Mouse (Mus musculus) embryonic facial prominence, embryonic 12.5 days (tissue): ENCODE measurements around the gene Smad6. TPM values are rescaled to one million over a fixed set of nuclear protein-coding genes. Genes with fewer than 3 reads are reported as not detected.

Experiments used
- ATAC-seq: fragments of 200-750 bp; cut with Nextera tagmentation; 2 replicates; pipeline ENCODE4 v1.8.0; 2017; ENCODE audit not compliant: insufficient number of reproducible peaks, insufficient read depth, low FRiP score, low TSS enrichment
- H3K27ac ChIP-seq: fragments of 300-500 bp; sonication (generic); 2 replicates; pipeline ENCODE4 v1.5.1; 2016; ENCODE audit warnings: mild to moderate bottlenecking
- H3K27me3 ChIP-seq: fragments of 300-500 bp; sonication (generic); 2 replicates; pipeline ENCODE4 v1.6.1; 2016; ENCODE audit warnings: mild to moderate bottlenecking, moderate library complexity
- H3K36me3 ChIP-seq: fragments of 300-500 bp; sonication (generic); 2 replicates; pipeline ENCODE4 v1.6.1; 2016; ENCODE audit warnings: mild to moderate bottlenecking
- H3K4me1 ChIP-seq: fragments of 300-500 bp; sonication (generic); 2 replicates; pipeline ENCODE4 v1.6.1; 2016
- H3K4me2 ChIP-seq: fragments of 300-500 bp; sonication (generic); replicated peaks from 2 replicates; pipeline ENCODE4 v1.6.1; 2016; ENCODE audit warnings: mild to moderate bottlenecking, moderate library complexity
- H3K4me3 ChIP-seq: fragments of 300-500 bp; sonication (generic); 2 replicates; pipeline ENCODE4 v1.5.1; 2016; ENCODE audit warnings: mild to moderate bottlenecking
- H3K9ac ChIP-seq: fragments of 300-500 bp; sonication (generic); 2 replicates; pipeline ENCODE4 v1.6.1; 2016; ENCODE audit warnings: mild to moderate bottlenecking, moderate library complexity
- H3K9me3 ChIP-seq: fragments of 300-500 bp; sonication (generic); 2 replicates; pipeline ENCODE4 v1.6.1; 2016; ENCODE audit warnings: mild to moderate bottlenecking, moderate library complexity
- WGBS: fragments of 180-500 bp; shearing (Covaris S2); methylation state at CpG from one replicate; pipeline ENCODE4 v1.1.7; 2016; 5-methylcytosine and 5-hydroxymethylcytosine counted together
- polyA plus RNA-seq: library from polyadenylated mRNA; unstranded; fragments of >200 nt; fragmentation: Nextera tagmentation; extraction: Ambion mirVana; gene quantifications from 2 replicates; pipeline ENCODE4 v1.2.1, GENCODE M21; 2016

Smad6 gene
- polyA plus RNA-seq, 1 experiment from 2014 or later, result 25.4 TPM

DNA sequence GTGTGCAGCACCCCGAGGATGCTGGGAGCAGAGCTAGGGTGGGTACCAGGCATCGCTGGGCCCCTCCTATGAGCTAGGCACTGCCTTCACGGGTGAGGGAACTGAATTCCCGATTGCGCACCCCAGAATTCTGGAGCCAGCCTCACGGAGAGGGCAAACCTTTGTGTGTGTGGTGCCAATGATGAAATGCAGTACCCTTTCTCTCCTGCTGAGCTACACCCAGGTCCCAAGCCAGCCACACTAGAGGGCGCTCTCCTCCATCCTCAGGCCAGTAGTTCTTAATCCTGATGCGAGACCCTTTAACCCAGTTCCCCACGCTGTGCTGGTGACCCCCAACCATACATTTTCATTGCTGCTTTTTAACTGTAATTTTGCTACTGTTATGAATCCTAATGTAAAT, 65.8 kb downstream of the Smad6 start:
- no peaks in the 10 kb centered on the region for H3K27me3 ChIP-seq
- 24% methylated on average over 9 of the region's 9 CpGs for WGBS
- peaks cover 42% of the 10 kb centered on the region for H3K4me1 ChIP-seq
- H3K4me3 ChIP-seq, result no peak overlapping the region
- no peak for ATAC-seq
- no peaks in the 10 kb centered on the region for H3K9me3 ChIP-seq
- no peak overlapping the region for H3K27ac ChIP-seq
- H3K9ac ChIP-seq, result no peak overlapping the region
- H3K4me2 ChIP-seq, result no peak overlapping the region
- H3K36me3 ChIP-seq, result peaks cover 25% of the 10 kb centered on the region

DNA sequence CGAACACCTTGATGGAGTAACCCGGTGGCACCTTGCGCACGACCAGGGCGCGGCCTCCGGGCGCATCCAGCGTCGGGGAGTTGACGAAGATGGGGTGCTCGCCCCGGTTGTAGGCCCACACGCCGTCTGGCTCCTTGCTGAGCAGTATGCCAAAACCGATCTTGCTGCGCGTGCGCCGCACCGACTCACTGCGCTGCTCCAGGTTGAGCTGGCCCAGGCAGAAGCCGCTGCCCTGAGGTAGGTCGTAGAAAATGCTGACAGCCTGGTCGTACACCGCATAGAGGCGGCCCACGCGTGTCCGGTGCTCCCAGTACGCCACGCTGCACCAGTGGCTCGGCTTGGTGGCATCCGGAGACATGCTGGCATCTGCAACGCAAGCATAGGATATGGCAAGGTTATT, 68.2 kb downstream of the Smad6 start:
- H3K27me3 ChIP-seq, result no peaks in the 10 kb centered on the region
- peaks cover 24% of the 10 kb centered on the region for H3K4me1 ChIP-seq
- peaks cover 25% of the 10 kb centered on the region for H3K36me3 ChIP-seq
- no peaks in the 10 kb centered on the region for H3K9me3 ChIP-seq
- no peak overlapping the region for H3K4me2 ChIP-seq
- ATAC-seq, result no peak
- WGBS, result 59% methylated on average over 35 of the region's 35 CpGs
- no peak overlapping the region for H3K9ac ChIP-seq
- H3K4me3 ChIP-seq, result no peak overlapping the region
- H3K27ac ChIP-seq, result no peak overlapping the region

DNA sequence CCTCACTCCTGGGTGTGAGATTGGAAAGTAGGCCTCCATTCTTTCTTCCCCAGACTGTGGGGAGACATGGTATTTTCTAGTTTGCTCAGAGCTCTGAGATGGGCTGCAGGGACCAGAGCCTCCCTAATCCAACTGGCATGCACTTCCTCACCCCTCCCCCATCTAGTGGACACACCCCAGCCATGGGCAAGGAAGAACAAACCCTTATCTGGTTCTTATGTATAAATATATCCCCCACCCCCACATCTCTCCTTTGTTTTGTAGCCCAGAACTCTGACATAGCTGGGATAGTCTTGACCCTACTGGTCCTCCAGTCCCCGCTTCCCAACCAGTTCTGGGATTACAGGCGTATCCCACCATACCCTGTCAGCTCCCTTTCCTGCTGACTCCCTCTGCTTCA, 69.3 kb downstream of the Smad6 start:
- ATAC-seq, result no peak
- Histone ChIP-seq H3K9ac (no peak overlapping the region), H3K4me2 (no peak overlapping the region), H3K9me3 (no peaks in the 10 kb centered on the region), H3K4me1 (peaks cover 13% of the 10 kb centered on the region; the same call in 1 of the 2 replicates), H3K36me3 (peaks cover 25% of the 10 kb centered on the region), H3K4me3 (no peak overlapping the region), H3K27me3 (no peaks in the 10 kb centered on the region), H3K27ac (no peak overlapping the region)
- 91% methylated on average over 2 of the region's 2 CpGs for WGBS

DNA sequence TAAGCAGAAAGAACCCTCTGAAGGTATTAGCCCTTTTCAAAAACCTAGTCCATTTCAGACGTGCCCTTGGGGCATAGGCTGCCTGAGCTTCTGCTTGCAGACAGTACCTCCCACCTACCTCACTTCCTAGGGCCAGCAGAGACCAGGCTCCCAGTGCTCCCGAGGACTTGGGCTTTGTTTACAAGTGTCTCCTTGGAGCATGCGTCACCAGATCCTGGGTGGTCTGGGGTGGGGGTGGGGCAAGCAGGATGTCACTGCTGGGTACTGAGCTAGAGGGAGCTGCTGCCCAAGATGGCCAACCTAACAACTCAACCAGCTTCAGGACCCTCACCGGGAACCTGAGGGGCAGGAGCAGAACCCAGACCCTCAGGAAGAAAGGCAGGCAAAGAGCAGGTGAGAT, 71.5 kb downstream of the Smad6 start:
- 27% methylated on average over 4 of the region's 4 CpGs for WGBS
- H3K27ac ChIP-seq, result no peak overlapping the region
- no peak overlapping the region for H3K4me2 ChIP-seq

DNA sequence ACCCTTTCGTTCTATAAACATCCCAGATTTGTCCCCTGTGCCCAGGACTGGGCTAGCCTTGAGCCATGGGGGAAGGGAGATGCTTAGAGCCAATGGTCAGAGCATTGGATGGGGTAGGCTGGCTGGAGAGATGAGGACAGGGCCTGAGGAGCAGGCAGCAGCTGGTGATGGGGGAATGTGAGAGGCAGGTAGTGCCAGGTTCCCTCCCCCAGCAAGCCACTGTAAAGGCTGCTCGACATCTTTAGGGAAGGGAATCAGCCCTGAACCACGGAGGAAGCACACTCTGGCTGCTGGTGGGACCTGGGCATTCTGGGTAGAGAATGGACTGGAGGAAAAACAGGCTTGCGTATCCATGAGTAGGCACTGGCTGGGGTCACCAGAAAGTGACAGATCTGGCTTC, 72.5 kb downstream of the Smad6 start:
- Histone ChIP-seq H3K4me3 (no peak overlapping the region), H3K27me3 (no peaks in the 10 kb centered on the region), H3K4me2 (no peak overlapping the region), H3K27ac (no peak overlapping the region), H3K36me3 (peaks cover 25% of the 10 kb centered on the region), H3K4me1 (peaks cover 6% of the 10 kb centered on the region; the same call in 1 of the 2 replicates), H3K9ac (no peak overlapping the region), H3K9me3 (no peaks in the 10 kb centered on the region)
- 67% methylated on average over 4 of the region's 4 CpGs for whole genome bisulfite sequencing
- no peak for ATAC-seq

More for the DNA sequence above, 71.5 kb downstream of the Smad6 start:
- Histone ChIP-seq H3K4me3 (no peak overlapping the region), H3K36me3 (peaks cover 25% of the 10 kb centered on the region), H3K9ac (no peak overlapping the region), H3K9me3 (no peaks in the 10 kb centered on the region), H3K27me3 (no peaks in the 10 kb centered on the region), H3K4me1 (peaks cover 6% of the 10 kb centered on the region; the same call in 1 of the 2 replicates)
- no peak for ATAC-seq

DNA sequence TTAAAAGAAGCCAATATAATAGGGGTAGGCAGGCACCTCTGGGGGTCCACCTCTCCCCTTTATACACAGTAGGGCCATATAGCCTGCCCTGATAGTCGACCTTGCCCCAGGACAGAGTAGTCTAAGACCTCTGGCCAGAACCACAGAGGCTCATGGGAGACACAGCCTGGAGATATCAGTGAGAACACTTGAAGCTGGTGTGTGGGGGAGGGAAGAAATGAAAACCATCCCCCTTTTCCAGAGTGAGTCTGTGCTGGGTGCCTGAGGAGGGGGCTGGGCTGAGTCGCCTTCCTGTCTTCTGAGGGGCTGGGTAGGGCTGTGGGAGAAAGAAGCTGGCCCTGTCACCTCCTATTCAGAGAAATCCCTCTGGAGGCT, 79.3 kb downstream of the Smad6 start:
- Histone ChIP-seq H3K4me1 (peaks cover 22% of the 10 kb centered on the region), H3K9ac (no peak overlapping the region), H3K4me2 (no peak overlapping the region), H3K27ac (peak overlapping the region; percentile 81; the same call in 1 of the 2 replicates), H3K27me3 (no peaks in the 10 kb centered on the region), H3K4me3 (no peak overlapping the region), H3K36me3 (no peaks in the 10 kb centered on the region), H3K9me3 (no peaks in the 10 kb centered on the region)
- ATAC-seq, result no peak; the same call in 1 of the 2 replicates
- 60% methylated on average over 2 of the region's 2 CpGs for WGBS

DNA sequence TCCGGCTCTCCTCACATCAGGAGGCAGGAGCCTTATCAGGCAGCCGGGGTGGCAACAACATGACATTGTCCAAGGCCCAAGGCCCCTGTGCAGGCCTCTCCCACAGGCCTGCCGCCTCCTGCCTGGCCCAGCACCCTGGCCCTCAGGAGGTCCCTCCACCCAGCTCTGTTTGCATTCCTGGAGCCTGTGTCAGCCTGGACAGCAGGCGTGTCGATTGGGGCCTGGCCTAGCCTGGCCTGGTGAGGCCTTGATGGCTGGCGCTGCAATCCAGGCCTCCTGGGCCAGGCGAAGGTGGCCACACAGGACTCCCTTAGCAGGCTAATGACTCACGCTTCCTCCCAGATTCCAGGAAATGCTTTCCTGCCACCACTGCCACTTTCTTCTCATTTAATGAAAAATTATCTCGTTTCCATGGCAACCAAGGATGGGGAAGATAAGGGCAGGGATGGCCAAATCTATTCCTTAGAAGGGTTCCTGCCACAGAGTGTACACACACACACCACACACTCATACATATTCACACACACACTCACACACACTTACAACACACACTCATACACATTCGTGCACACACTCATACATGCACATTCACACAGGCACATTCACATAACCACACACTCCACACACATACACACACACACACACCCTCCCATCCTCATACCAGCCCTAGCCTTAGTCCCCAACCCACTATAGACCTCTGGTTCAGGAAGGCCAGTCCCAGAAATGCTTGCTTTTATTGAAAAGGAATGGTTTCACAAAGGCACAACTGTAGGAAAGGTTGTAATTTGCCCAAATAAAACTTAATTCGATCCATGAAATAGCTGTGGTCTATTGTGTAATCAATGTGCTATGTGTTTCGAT, 79.9 kb downstream of the Smad6 start:
- ATAC-seq, result peak; percentile 38; the same call in 1 of the 2 replicates
- H3K4me3 ChIP-seq, result no peak overlapping the region
- H3K27me3 ChIP-seq, result no peaks in the 10 kb centered on the region
- H3K27ac ChIP-seq, result peak overlapping the region; percentile 81
- H3K4me1 ChIP-seq, result peaks cover 25% of the 10 kb centered on the region
- no peaks in the 10 kb centered on the region for H3K9me3 ChIP-seq
- no peak overlapping the region for H3K4me2 ChIP-seq
- WGBS, result 48% methylated on average over 12 of the region's 12 CpGs
- no peaks in the 10 kb centered on the region for H3K36me3 ChIP-seq
- no peak overlapping the region; the same call in 1 of the 2 replicates for H3K9ac ChIP-seq

DNA sequence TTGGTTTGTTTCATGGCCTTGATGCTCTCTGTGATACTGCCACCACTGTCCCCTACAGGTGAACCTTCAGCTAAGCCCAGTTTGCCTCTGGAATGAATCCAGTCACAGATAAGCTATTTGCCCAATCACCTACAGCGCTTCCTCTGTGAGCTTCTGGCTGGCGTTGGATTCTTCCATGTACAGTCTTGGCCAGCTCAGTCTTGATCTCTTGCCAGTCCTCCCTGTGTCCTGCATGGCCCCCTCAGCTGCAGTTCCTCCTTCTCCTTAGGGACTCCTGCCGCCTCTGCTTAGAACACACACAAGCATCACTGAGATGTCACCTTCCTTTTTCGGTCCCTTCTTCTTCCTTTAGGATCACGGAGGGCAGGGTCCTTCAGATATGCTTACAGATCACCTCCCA, 85.6 kb downstream of the Smad6 start:
- no peaks in the 10 kb centered on the region for H3K27me3 ChIP-seq
- H3K9ac ChIP-seq, result no peak overlapping the region
- no peak overlapping the region for H3K4me2 ChIP-seq
- no peaks in the 10 kb centered on the region for H3K9me3 ChIP-seq
- 0 out of 2 replicates have a peak, but pooled peaks cover 10% of the 10 kb centered on the region for H3K4me1 ChIP-seq
- ATAC-seq, result no peak
- no peak overlapping the region for H3K27ac ChIP-seq
- 86% methylated on average over 5 of the region's 5 CpGs for WGBS
- H3K4me3 ChIP-seq, result no peak overlapping the region
- no peaks in the 10 kb centered on the region for H3K36me3 ChIP-seq

DNA sequence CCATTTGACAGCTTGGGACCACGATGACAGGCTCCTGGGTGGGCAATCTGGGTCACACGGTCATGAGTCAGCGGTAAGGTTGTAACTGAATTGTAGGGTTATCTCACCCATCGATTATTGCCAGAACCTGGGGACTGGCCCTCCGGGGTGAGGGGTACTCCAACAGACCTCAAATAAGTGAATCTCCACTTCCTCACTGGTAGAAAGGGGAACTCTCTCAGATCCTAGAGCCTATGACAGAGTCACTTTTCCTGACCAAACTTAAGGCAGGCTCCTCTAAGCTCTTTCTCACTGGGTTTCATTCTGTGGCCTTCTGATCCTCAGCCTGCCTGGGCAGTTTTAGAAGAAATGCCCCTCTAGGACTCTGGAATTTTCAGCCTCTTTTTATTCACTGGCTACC, 88.8 kb downstream of the Smad6 start:
- Histone ChIP-seq H3K9ac (no peak overlapping the region), H3K27me3 (peaks cover 6% of the 10 kb centered on the region; the same call in 1 of the 2 replicates), H3K9me3 (no peaks in the 10 kb centered on the region), H3K36me3 (no peaks in the 10 kb centered on the region), H3K4me2 (no peak overlapping the region), H3K4me3 (no peak overlapping the region), H3K4me1 (peaks cover 18% of the 10 kb centered on the region), H3K27ac (no peak overlapping the region)
- WGBS, result 57% methylated on average over 5 of the region's 5 CpGs
- ATAC-seq, result no peak

DNA sequence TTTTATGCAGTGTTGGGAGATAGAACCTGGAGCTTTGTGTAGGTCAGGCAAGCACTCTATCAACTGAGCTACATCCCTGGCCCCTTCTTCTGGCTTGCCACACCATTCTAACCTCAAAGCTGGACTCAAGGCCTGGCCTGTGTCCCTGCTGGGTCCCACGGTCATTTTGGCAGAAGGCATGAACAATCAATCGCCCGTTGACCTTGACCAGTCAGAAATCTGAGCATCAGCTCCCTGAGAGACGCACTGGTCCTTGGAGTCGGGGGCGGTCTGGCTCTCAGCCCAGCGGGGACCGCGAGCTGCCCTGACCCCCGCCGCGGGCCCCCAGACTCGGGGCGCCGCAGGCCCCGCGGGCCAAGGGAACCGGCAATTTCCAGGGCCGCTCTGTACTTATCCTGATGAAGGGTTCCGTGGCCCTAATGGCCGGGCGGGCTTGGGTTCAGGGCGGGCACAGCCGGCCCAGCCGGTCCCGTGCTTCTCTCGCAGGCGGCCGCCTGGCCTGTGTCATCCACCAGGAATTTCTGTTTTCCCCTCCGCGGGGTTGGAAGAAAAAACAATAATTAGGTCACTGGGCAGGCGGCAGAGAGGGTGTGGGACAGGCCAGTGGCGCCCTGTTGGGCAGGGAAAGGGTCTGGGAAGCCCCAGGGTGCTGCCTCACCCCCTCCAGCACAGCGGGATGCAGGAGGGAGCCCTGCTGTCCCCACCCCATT, 94.4 kb downstream of the Smad6 start:
- peaks cover 24% of the 10 kb centered on the region for H3K4me1 ChIP-seq
- no peaks in the 10 kb centered on the region for H3K36me3 ChIP-seq
- H3K9ac ChIP-seq, result peak overlapping the region; percentile 52
- peak overlapping the region; percentile 54 for H3K4me2 ChIP-seq
- H3K4me3 ChIP-seq, result peak overlapping the region; percentile 23
- ATAC-seq, result no peak
- no peak overlapping the region for H3K27ac ChIP-seq
- WGBS, result 2% methylated on average over 34 of the region's 34 CpGs
- peaks cover 14% of the 10 kb centered on the region; the same call in 1 of the 2 replicates for H3K27me3 ChIP-seq
- no peaks in the 10 kb centered on the region for H3K9me3 ChIP-seq

DNA sequence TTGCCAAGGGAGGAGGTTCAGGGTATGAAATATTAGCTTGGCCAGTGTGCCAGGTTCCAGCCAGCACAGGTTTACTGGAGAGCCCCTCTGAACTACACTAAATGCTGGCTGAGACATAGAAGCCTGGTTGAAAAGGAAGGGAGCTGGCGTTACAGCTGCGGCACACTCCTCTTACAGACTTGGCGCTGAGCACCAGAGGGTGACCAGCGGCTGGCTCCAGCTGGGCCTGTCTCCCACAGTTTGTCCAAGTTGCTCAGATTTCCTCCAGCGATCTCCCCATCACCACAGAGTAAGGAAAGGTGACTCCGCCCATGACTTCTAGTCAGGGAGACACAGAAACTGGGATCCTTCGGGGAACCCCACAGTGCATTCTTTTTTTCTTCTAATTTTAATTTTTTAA, 95.5 kb downstream of the Smad6 start:
- H3K4me2 ChIP-seq, result no peak overlapping the region
- H3K9ac ChIP-seq, result no peak overlapping the region
- H3K36me3 ChIP-seq, result no peaks in the 10 kb centered on the region
- peaks cover 4% of the 10 kb centered on the region; the same call in 1 of the 2 replicates for H3K9me3 ChIP-seq
- peaks cover 14% of the 10 kb centered on the region; the same call in 1 of the 2 replicates for H3K27me3 ChIP-seq
- whole genome bisulfite sequencing, result 69% methylated on average over 7 of the region's 7 CpGs
- H3K27ac ChIP-seq, result no peak overlapping the region
- no peak for ATAC-seq
- H3K4me3 ChIP-seq, result no peak overlapping the region
- peaks cover 24% of the 10 kb centered on the region for H3K4me1 ChIP-seq
